Mouse (Mus musculus) left cerebral cortex, adult 8-10 months (tissue): ENCODE measurements around the gene Kalrn. TPM values are rescaled to one million over a fixed set of nuclear protein-coding genes. Genes with fewer than 3 reads are reported as not detected.

ENCODE experiments used
- DNase-seq, 2 experiments: peaks; one replicate each; pipeline ENCODE4 v3.0.0; 2022; ENCODE audit warnings: low spot score in 2 of 2
- total RNA-seq, 4 experiments: library from RNA; stranded (reverse); gene quantifications; 2 replicates each; pipeline ENCODE4 v1.2.4; 2022

Gene Kalrn
- total RNA-seq, 4 experiments from 2014 or later: 485 to 551 (median 491) TPM

- no peak for DNase-seq
These were observed 628.6 kb downstream of the Kalrn start for GRCm38 (mm10) chr16:33944772-33945171.

GRCm38 (mm10) chr16:33944126-33944525 lies 629.2 kb downstream of the Kalrn start:
- no peak for DNase-seq

- DNase-seq: no peak
These were observed 629.9 kb downstream of the Kalrn start for GRCm38 (mm10) chr16:33943388-33943787.

GRCm38 (mm10) chr16:33942341-33942740 lies 631.0 kb downstream of the Kalrn start:
- DNase-seq: no peak

- no peak for DNase-seq
These were observed 632.0 kb downstream of the Kalrn start for GRCm38 (mm10) chr16:33941271-33941781.

- DNase-seq: no peak
These were observed 633.2 kb downstream of the Kalrn start for GRCm38 (mm10) chr16:33940095-33940494.

GRCm38 (mm10) chr16:33939636-33940035 lies 633.7 kb downstream of the Kalrn start:
- no peak for DNase-seq

- no peak for DNase-seq
These were observed 634.2 kb downstream of the Kalrn start for GRCm38 (mm10) chr16:33939133-33939531.

GRCm38 (mm10) chr16:33938311-33939132 lies 634.8 kb downstream of the Kalrn start:
- no peak for DNase-seq

GRCm38 (mm10) chr16:33937567-33937966 lies 635.8 kb downstream of the Kalrn start:
- DNase-seq: peak in 1 of 2 experiments; percentile 39

GRCm38 (mm10) chr16:33936885-33937284 lies 636.4 kb downstream of the Kalrn start:
- no peak for DNase-seq

GRCm38 (mm10) chr16:33935407-33935785 lies 637.9 kb downstream of the Kalrn start:
- no peak for DNase-seq

GRCm38 (mm10) chr16:33934701-33935406 lies 638.5 kb downstream of the Kalrn start:
- DNase-seq: peak in 1 of 2 experiments; percentile 43

- DNase-seq: no peak
These were observed 639.9 kb downstream of the Kalrn start for GRCm38 (mm10) chr16:33933411-33933810.

- no peak for DNase-seq
These were observed 641.2 kb downstream of the Kalrn start for GRCm38 (mm10) chr16:33932126-33932525.

GRCm38 (mm10) chr16:33931682-33932081 lies 641.6 kb downstream of the Kalrn start:
- no peak for DNase-seq

- DNase-seq: no peak
These were observed 642.5 kb downstream of the Kalrn start for GRCm38 (mm10) chr16:33930785-33931184.

GRCm38 (mm10) chr16:33928788-33929462 lies 644.4 kb downstream of the Kalrn start:
- no peak for DNase-seq

GRCm38 (mm10) chr16:33927263-33927824 lies 646.0 kb downstream of the Kalrn start:
- no peak for DNase-seq

GRCm38 (mm10) chr16:33923758-33924157 lies 649.6 kb downstream of the Kalrn start:
- DNase-seq: no peak

GRCm38 (mm10) chr16:33923001-33923316 lies 650.4 kb downstream of the Kalrn start:
- no peak for DNase-seq
